Mouse (Mus musculus) bone marrow, adult 2 months (tissue): ENCODE data around the gene Sh3rf3. TPM values are rescaled to one million over a fixed set of nuclear protein-coding genes. Genes with fewer than 3 reads are reported as not detected.
A peak's percentile ranks its signal among the peaks of the same experiment; 100 is the strongest.

ENCODE experiments used
- H3K27ac ChIP-seq: fragments of 200-500 bp; 2 replicates; pipeline ENCODE4 v1.5.1; 2012; ENCODE audit warnings: low read depth, mild to moderate bottlenecking, control low read depth, inconsistent platforms, low read length; ENCODE audit not compliant: control insufficient read depth, poor library complexity, insufficient read depth
- H3K4me1 ChIP-seq: fragments of 200-500 bp; 2 replicates; pipeline ENCODE4 v1.6.1; 2011; ENCODE audit warnings: low read length; ENCODE audit not compliant: control insufficient read depth, insufficient read depth
- H3K4me3 ChIP-seq: fragments of 200-500 bp; replicated peaks from 2 replicates; pipeline ENCODE3; 2011; ENCODE audit warnings: mild to moderate bottlenecking, low read depth, low read length, control low read depth; ENCODE audit not compliant: control insufficient read depth
- CTCF ChIP-seq: fragments of 200-500 bp; IDR thresholded peaks from 2 replicates; pipeline ENCODE4 v1.5.1; 2011; ENCODE audit warnings: low read length, control low read depth; ENCODE audit not compliant: control insufficient read depth, insufficient read depth
- POLR2A ChIP-seq: fragments of 200-500 bp; IDR thresholded peaks from 2 replicates; pipeline ENCODE4 v1.6.1; 2011; ENCODE audit warnings: low read depth, mild to moderate bottlenecking, control low read depth, low read length, borderline replicate concordance; ENCODE audit not compliant: control insufficient read depth
- WGBS: fragments of 180-500 bp; shearing (Covaris S2); methylation state at CpG from one replicate; pipeline ENCODE4 v1.1.7; 2018; 5-methylcytosine and 5-hydroxymethylcytosine counted together
- polyA plus RNA-seq: library from polyadenylated mRNA; stranded (reverse); fragments of >200 nt; gene quantifications from 2 replicates; pipeline ENCODE4 v1.2.4, GENCODE M21; 2011; ENCODE audit warnings: low replicate concordance; ENCODE audit not compliant: missing spikeins, insufficient read depth, insufficient read length

Gene Sh3rf3
- polyA plus RNA-seq, 1 experiment = 0.27 TPM

- 85% methylated on average over 1 of the region's 1 CpGs for WGBS
- TF ChIP-seq POLR2A (no peak), CTCF (no peak)
- H3K4me1 ChIP-seq = no peaks in the 10 kb centered on the region
- no peak overlapping the region for H3K27ac ChIP-seq
- no peak overlapping the region for H3K4me3 ChIP-seq
These were observed 305.8 kb downstream of the Sh3rf3 start for GRCm38 (mm10) chr10:59119001-59119400.

- WGBS = 77% methylated on average over 2 of the region's 2 CpGs
- H3K4me3 ChIP-seq = no peak overlapping the region
These were observed 306.7 kb downstream of the Sh3rf3 start for GRCm38 (mm10) chr10:59119811-59120210.

GRCm38 (mm10) chr10:59125497-59125896, 312.3 kb downstream of the Sh3rf3 start:
- 75% methylated on average over 2 of the region's 2 CpGs for WGBS
- Histone ChIP-seq H3K4me1 (no peaks in the 10 kb centered on the region), H3K27ac (no peak overlapping the region), H3K4me3 (no peak overlapping the region)
- TF ChIP-seq POLR2A = no peak
- no peak for TF ChIP-seq CTCF

More at GRCm38 (mm10) chr10:59119811-59120210, 306.7 kb downstream of the Sh3rf3 start:
- Histone ChIP-seq H3K27ac (no peak overlapping the region), H3K4me1 (no peaks in the 10 kb centered on the region)
- TF ChIP-seq CTCF (no peak), POLR2A (no peak)

- Histone ChIP-seq H3K4me3 (no peak overlapping the region), H3K4me1 (no peaks in the 10 kb centered on the region), H3K27ac (no peak overlapping the region)
- 73% methylated on average over 6 of the region's 6 CpGs for WGBS
- TF ChIP-seq POLR2A (no peak), CTCF (no peak)
These were observed 314.5 kb downstream of the Sh3rf3 start for GRCm38 (mm10) chr10:59127637-59128036.

DNA sequence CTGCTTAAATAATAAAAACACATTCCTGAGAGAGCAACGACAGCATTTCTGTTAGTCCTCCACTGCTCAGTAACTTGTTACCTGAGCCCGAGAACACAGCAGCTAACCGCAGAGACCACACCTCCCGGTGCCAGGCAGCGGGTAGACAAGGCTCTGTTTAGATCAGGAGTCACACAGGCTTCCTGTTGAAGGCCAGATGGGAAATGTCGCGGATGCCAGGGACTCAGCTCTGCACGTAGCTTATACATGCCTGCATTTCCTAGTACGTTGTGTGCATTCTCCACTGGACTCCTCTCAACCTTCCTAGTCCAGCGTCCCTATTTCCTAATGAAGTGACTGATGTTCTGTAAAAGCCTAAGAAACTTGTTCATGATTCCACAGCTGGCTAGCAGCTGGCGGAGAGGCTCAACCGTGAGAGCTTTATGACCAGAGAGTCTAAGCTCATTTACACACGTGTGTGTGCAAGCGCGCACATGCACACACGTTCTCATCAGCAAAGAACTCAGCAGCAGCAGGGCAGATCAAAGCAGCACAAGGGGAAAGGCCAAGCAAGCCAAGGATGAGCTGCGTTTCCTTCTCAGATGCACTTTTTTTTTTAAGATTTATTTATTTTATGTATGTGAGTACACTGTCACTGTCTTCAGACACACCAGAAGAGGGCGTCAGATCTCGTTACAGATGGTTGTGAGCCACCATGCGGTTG, 318.9 kb downstream of the Sh3rf3 start:
- TF ChIP-seq CTCF (no peak), POLR2A (no peak)
- Histone ChIP-seq H3K4me3 (no peak overlapping the region), H3K4me1 (no peaks in the 10 kb centered on the region), H3K27ac (no peak overlapping the region)
- 24% methylated on average over 20 of the region's 20 CpGs for WGBS

DNA sequence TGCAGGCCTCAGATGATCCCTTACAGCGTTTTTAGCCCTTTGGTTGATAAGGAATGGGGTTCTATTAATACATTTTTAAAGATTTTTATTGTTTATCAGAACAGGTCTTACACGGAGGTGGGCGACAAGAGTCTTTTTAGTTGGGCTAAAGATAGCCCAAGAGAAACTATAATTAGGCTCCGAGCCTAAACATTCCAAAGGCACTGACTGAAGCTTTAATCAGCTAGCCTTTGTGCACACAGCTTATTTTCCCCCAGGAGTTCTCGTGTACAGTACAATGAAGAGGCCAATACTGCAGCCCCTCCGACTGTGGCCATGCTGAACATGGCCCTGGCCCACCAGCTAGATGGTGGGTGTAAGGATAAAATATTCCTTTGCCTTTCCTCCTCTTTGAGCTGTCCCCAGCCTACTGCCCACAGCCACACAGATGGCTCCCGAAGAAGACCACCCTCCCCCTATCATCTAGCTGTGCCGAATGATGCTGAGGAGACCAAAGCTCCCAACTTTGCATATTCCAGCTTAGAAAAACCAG, 320.4 kb downstream of the Sh3rf3 start:
- H3K4me3 ChIP-seq = no peak overlapping the region
- TF ChIP-seq POLR2A = no peak
- WGBS = 73% methylated on average over 8 of the region's 8 CpGs
- H3K4me1 ChIP-seq = no peaks in the 10 kb centered on the region
- H3K27ac ChIP-seq = no peak overlapping the region

GRCm38 (mm10) chr10:59149956-59150383, 336.8 kb downstream of the Sh3rf3 start:
- TF ChIP-seq CTCF = 0 out of 2 replicates have a peak, but pooled peaks have one; percentile 19
- TF ChIP-seq POLR2A = no peak
- H3K4me3 ChIP-seq = no peak overlapping the region
- WGBS = 22% methylated on average over 8 of the region's 8 CpGs
- H3K27ac ChIP-seq = no peak overlapping the region
- H3K4me1 ChIP-seq = no peaks in the 10 kb centered on the region

DNA sequence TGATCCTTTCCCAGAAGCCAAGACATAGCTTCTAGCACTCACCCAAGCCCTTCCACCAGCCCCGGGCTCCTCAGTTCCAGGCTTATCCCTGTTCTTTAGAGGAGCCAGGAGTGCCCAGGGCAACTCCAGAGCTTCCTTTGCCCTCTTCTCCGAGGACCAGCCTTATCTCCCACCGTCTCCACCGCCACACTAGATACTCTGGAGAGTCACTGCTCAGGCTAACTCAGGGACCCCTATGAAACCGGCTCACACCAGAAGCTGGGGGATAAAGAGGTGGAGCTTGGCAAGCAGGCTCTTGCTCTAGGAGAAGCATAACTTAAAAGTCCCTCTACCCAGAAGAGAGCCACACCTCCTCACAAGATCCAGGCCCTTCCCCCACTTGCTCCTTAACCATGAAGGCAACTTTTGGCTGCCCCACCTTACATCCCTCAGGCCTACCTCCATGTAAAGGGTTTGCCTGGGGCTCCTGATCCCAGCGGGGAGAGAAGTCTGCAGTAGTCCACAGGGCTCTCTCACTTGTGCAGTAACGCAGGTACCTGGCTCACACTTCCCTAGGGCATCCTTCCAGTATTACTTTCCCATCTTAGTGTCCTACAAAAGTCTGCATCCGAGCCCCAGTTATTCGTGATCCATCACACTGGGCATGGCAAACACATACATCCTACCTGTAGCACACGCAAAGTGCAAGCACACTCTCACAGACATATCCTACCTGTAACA, 337.9 kb downstream of the Sh3rf3 start:
- TF ChIP-seq POLR2A (no peak), CTCF (no peak)
- Histone ChIP-seq H3K4me1 (no peaks in the 10 kb centered on the region), H3K27ac (no peak overlapping the region), H3K4me3 (no peak overlapping the region)
- 87% methylated on average over 10 of the region's 10 CpGs for WGBS
